Mouse (Mus musculus) intestine, embryonic 14.5 days (tissue): ENCODE data around the gene Tlr3. TPM values are rescaled to one million over a fixed set of nuclear protein-coding genes. Genes with fewer than 3 reads are reported as not detected.

Source experiments
- ATAC-seq: fragments of 200-750 bp; cut with Nextera tagmentation; replicated peaks from 2 replicates; pipeline ENCODE4 v1.8.0; 2017; ENCODE audit warnings: low read depth, moderate number of reproducible peaks, moderate TSS enrichment, moderate library complexity; ENCODE audit not compliant: low FRiP score, low TSS enrichment
- DNase-seq: peaks from one replicate; pipeline ENCODE4 v3.0.0-alpha.2; 2018; ENCODE audit warnings: low spot score
- H3K27ac ChIP-seq: fragments of 300-500 bp; sonication (generic); 2 replicates; pipeline ENCODE4 v1.5.1; 2014; ENCODE audit warnings: low read depth, mild to moderate bottlenecking, control low read depth
- H3K27me3 ChIP-seq: fragments of 300-500 bp; sonication (generic); replicated peaks from 2 replicates; pipeline ENCODE4 v1.6.1; 2014; ENCODE audit warnings: low read length, control low read depth; ENCODE audit not compliant: control insufficient read depth, insufficient read depth
- H3K36me3 ChIP-seq: fragments of 300-500 bp; sonication (generic); 2 replicates; pipeline ENCODE4 v1.6.1; 2014; ENCODE audit warnings: low read length, control low read depth; ENCODE audit not compliant: control insufficient read depth, insufficient read depth
- H3K4me1 ChIP-seq: fragments of 300-500 bp; sonication (generic); replicated peaks from 2 replicates; pipeline ENCODE4 v1.6.1; 2014; ENCODE audit warnings: low read length, control low read depth, mixed read lengths; ENCODE audit not compliant: control insufficient read depth, insufficient read depth
- H3K4me2 ChIP-seq: fragments of 300-500 bp; sonication (generic); 2 replicates; pipeline ENCODE4 v1.6.1; 2014; ENCODE audit warnings: low read length
- H3K4me3 ChIP-seq: fragments of 300-500 bp; sonication (generic); 2 replicates; pipeline ENCODE4 v1.5.1; 2014; ENCODE audit warnings: low read depth, low read length, control low read depth, mixed read lengths
- H3K9ac ChIP-seq: fragments of 300-500 bp; sonication (generic); 2 replicates; pipeline ENCODE4 v1.6.1; 2014; ENCODE audit warnings: mild to moderate bottlenecking, low read length
- H3K9me3 ChIP-seq: fragments of 300-500 bp; sonication (generic); 2 replicates; pipeline ENCODE4 v1.6.1; 2016; ENCODE audit warnings: low read length, control low read depth; ENCODE audit not compliant: control insufficient read depth
- WGBS: fragments of 180-500 bp; shearing (Covaris S2); extraction: QIAGEN DNeasy Blood & Tissue Kit; methylation state at CpG from one replicate; pipeline ENCODE4 v1.1.7; 2014; 5-methylcytosine and 5-hydroxymethylcytosine counted together
- polyA plus RNA-seq: library from polyadenylated mRNA; unstranded; fragments of >200 nt; fragmentation: Nextera tagmentation; extraction: Ambion mirVana; gene quantifications from 2 replicates; pipeline ENCODE4 v1.2.1, GENCODE M21; 2014

Gene Tlr3
- polyA plus RNA-seq, 1 experiment from 2014 or later, result 2.4 TPM

- ATAC-seq (peak; percentile 93), DNase-seq (peak; percentile 82)
- Histone ChIP-seq H3K27ac (peak overlapping the region; percentile 44), H3K9ac (peak overlapping the region; percentile 31), H3K4me3 (peak overlapping the region; percentile 36), H3K27me3 (no peaks in the 10 kb centered on the region), H3K9me3 (no peaks in the 10 kb centered on the region), H3K4me2 (peak overlapping the region; percentile 52), H3K36me3 (no peaks in the 10 kb centered on the region), H3K4me1 (0 out of 2 replicates have a peak, but pooled peaks cover 4% of the 10 kb centered on the region)
- WGBS, result 10% methylated on average over 18 of the region's 18 CpGs
Measured at GRCm38 (mm10) chr8:45410146-45410880, 567 bp downstream of the Tlr3 start.

- H3K9ac ChIP-seq, result peak overlapping the region; percentile 31; the same call in 1 of the 2 replicates
- H3K27me3 ChIP-seq, result no peaks in the 10 kb centered on the region
- peak overlapping the region; percentile 52 for H3K4me2 ChIP-seq
- no peak overlapping the region for H3K27ac ChIP-seq
- 52% methylated on average over 4 of the region's 4 CpGs for WGBS
- DNase-seq, result no peak
- H3K4me3 ChIP-seq, result peak overlapping the region; percentile 36
- 0 out of 2 replicates have a peak, but pooled peaks cover 4% of the 10 kb centered on the region for H3K4me1 ChIP-seq
- H3K36me3 ChIP-seq, result no peaks in the 10 kb centered on the region
- no peaks in the 10 kb centered on the region for H3K9me3 ChIP-seq
- peak; percentile 27; the same call in 1 of the 2 replicates for ATAC-seq
Measured at GRCm38 (mm10) chr8:45409702-45410101, 1.2 kb downstream of the Tlr3 start.

GRCm38 (mm10) chr8:45383250-45383649 is 27.6 kb downstream of the Tlr3 start:
- Histone ChIP-seq H3K4me1 (no peaks in the 10 kb centered on the region; the same call in 1 of the 2 replicates), H3K4me2 (no peak overlapping the region), H3K36me3 (no peaks in the 10 kb centered on the region), H3K4me3 (no peak overlapping the region), H3K9me3 (no peaks in the 10 kb centered on the region), H3K27me3 (peaks cover 7% of the 10 kb centered on the region; the same call in 1 of the 2 replicates), H3K9ac (no peak overlapping the region), H3K27ac (no peak overlapping the region)
- no peak for DNase-seq
- ATAC-seq, result no peak
- WGBS, result 59% methylated on average over 1 of the region's 1 CpGs

- Histone ChIP-seq H3K9me3 (no peaks in the 10 kb centered on the region), H3K4me2 (peak within 1 kb of the TSS; percentile 79), H3K9ac (peak within 1 kb of the TSS; percentile 22; the same call in 1 of the 2 replicates), H3K36me3 (no peaks in the 10 kb centered on the region), H3K4me3 (peak within 1 kb of the TSS; percentile 30), H3K27me3 (peaks cover 7% of the 10 kb centered on the region; the same call in 1 of the 2 replicates), H3K27ac (no peak within 1 kb of the TSS), H3K4me1 (no peaks in the 10 kb centered on the region; the same call in 1 of the 2 replicates)
- ATAC-seq (no peak), DNase-seq (peak; percentile 59)
- 4% methylated on average over 6 of the region's 6 CpGs for WGBS
Measured at GRCm38 (mm10) chr8:45381963-45382347, 28.9 kb downstream of the Tlr3 start, which contains the start of gene Fam149a. Gene Fam149a, minus strand, starts transcription at chr8:45382291.

GRCm38 (mm10) chr8:45381075-45381962 is 29.6 kb downstream of the Tlr3 start:
- peak overlapping the region; percentile 79 for H3K4me2 ChIP-seq
- no peak for ATAC-seq
- H3K4me1 ChIP-seq, result no peaks in the 10 kb centered on the region; the same call in 1 of the 2 replicates
- WGBS, result 4% methylated on average over 38 of the region's 38 CpGs
- H3K27ac ChIP-seq, result no peak overlapping the region
- peak overlapping the region; percentile 22; the same call in 1 of the 2 replicates for H3K9ac ChIP-seq
- peak overlapping the region; percentile 30 for H3K4me3 ChIP-seq
- no peaks in the 10 kb centered on the region for H3K9me3 ChIP-seq
- H3K36me3 ChIP-seq, result no peaks in the 10 kb centered on the region
- DNase-seq, result peak; percentile 69
- H3K27me3 ChIP-seq, result peaks cover 7% of the 10 kb centered on the region; the same call in 1 of the 2 replicates

GRCm38 (mm10) chr8:45380598-45380997 is 30.3 kb downstream of the Tlr3 start:
- DNase-seq (no peak), ATAC-seq (no peak)
- Histone ChIP-seq H3K27ac (no peak overlapping the region), H3K27me3 (peaks cover 7% of the 10 kb centered on the region; the same call in 1 of the 2 replicates), H3K36me3 (no peaks in the 10 kb centered on the region), H3K9me3 (no peaks in the 10 kb centered on the region), H3K4me1 (no peaks in the 10 kb centered on the region; the same call in 1 of the 2 replicates), H3K9ac (no peak overlapping the region), H3K4me3 (no peak overlapping the region), H3K4me2 (no peak overlapping the region; the same call in 1 of the 2 replicates)
- 24% methylated on average over 4 of the region's 4 CpGs for WGBS

GRCm38 (mm10) chr8:45374071-45374470 is 36.8 kb downstream of the Tlr3 start:
- ATAC-seq, result no peak
- H3K4me1 ChIP-seq, result no peaks in the 10 kb centered on the region

GRCm38 (mm10) chr8:45367154-45367553 is 43.7 kb downstream of the Tlr3 start:
- no peaks in the 10 kb centered on the region for H3K36me3 ChIP-seq
- H3K9me3 ChIP-seq, result no peaks in the 10 kb centered on the region
- no peak overlapping the region for H3K4me3 ChIP-seq
- no peak overlapping the region for H3K9ac ChIP-seq
- 90% methylated on average over 1 of the region's 1 CpGs for WGBS
- ATAC-seq (no peak), DNase-seq (no peak)
- H3K27ac ChIP-seq, result no peak overlapping the region
- H3K27me3 ChIP-seq, result no peaks in the 10 kb centered on the region
- H3K4me1 ChIP-seq, result no peaks in the 10 kb centered on the region
- H3K4me2 ChIP-seq, result no peak overlapping the region

More at GRCm38 (mm10) chr8:45374071-45374470, 36.8 kb downstream of the Tlr3 start:
- DNase-seq, result no peak
- no peak overlapping the region for H3K27ac ChIP-seq
- H3K27me3 ChIP-seq, result no peaks in the 10 kb centered on the region
- WGBS, result 83% methylated on average over 3 of the region's 3 CpGs
- no peak overlapping the region for H3K4me2 ChIP-seq
- no peak overlapping the region for H3K4me3 ChIP-seq
- H3K9me3 ChIP-seq, result no peaks in the 10 kb centered on the region
- H3K36me3 ChIP-seq, result no peaks in the 10 kb centered on the region
- H3K9ac ChIP-seq, result no peak overlapping the region
